Mouse (Mus musculus) liver, adult 2 months (tissue): Measurements from ENCODE around the gene Tead3. TPM values are rescaled to one million over a fixed set of nuclear protein-coding genes. Genes with fewer than 3 reads are reported as not detected.
A peak's percentile ranks its signal among the peaks of the same experiment; 100 is the strongest.

ENCODE experiments used
- DNase-seq: peaks from one replicate; pipeline ENCODE4 v3.0.0-alpha.2; 2011; ENCODE audit warnings: low read depth, low spot score; ENCODE audit errors: extremely low read depth
- H3K27ac ChIP-seq: fragments of 200-500 bp; replicated peaks from 2 replicates; pipeline ENCODE4 v1.5.1; 2012; ENCODE audit warnings: low read depth, mild to moderate bottlenecking, control low read depth, inconsistent platforms, low read length; ENCODE audit not compliant: insufficient read depth
- H3K27me3 ChIP-seq: fragments of 200-500 bp; 2 replicates; pipeline ENCODE4 v1.6.1; 2012; ENCODE audit warnings: mild to moderate bottlenecking, moderate library complexity, low read length, inconsistent platforms; ENCODE audit not compliant: control insufficient read depth, insufficient read depth
- H3K36me3 ChIP-seq: fragments of 200-500 bp; 2 replicates; pipeline ENCODE4 v1.6.1; 2012; ENCODE audit warnings: low read length, inconsistent platforms; ENCODE audit not compliant: control insufficient read depth, insufficient read depth
- H3K4me1 ChIP-seq: fragments of 200-500 bp; 2 replicates; pipeline ENCODE4 v1.6.1; 2011; ENCODE audit warnings: low read length; ENCODE audit not compliant: control insufficient read depth, insufficient read depth
- H3K4me3 ChIP-seq: fragments of 200-500 bp; 2 replicates; pipeline ENCODE4 v1.5.1; 2011; ENCODE audit warnings: low read depth, mild to moderate bottlenecking, control low read depth, low read length, moderate library complexity; ENCODE audit not compliant: insufficient read depth
- H3K79me2 ChIP-seq: fragments of 200-500 bp; 2 replicates; pipeline ENCODE4 v1.6.1; 2012; ENCODE audit warnings: inconsistent platforms, mild to moderate bottlenecking, low read length, moderate library complexity; ENCODE audit not compliant: control insufficient read depth, insufficient read depth
- H3K9ac ChIP-seq: fragments of 200-500 bp; 2 replicates; pipeline ENCODE4 v1.6.1; 2012; ENCODE audit warnings: low read depth, mild to moderate bottlenecking, control low read depth, inconsistent platforms, low read length
- CTCF ChIP-seq: fragments of 200-500 bp; IDR thresholded peaks from 2 replicates; pipeline ENCODE4 v1.5.1; 2011; ENCODE audit warnings: low read depth, low read length, control low read depth
- POLR2A ChIP-seq: fragments of 200-500 bp; IDR thresholded peaks from 2 replicates; pipeline ENCODE4 v1.6.1; 2011; ENCODE audit warnings: low read length, control low read depth; ENCODE audit not compliant: insufficient read depth; ENCODE audit errors: extremely low read depth
- WGBS: fragments of 180-500 bp; shearing (Covaris S2); methylation state at CpG from one replicate; pipeline ENCODE4 v1.1.7; 2018; 5-methylcytosine and 5-hydroxymethylcytosine counted together
- polyA plus RNA-seq: library from polyadenylated mRNA; depleted of rRNA; stranded (reverse); fragments of >200 nt; gene quantifications from 2 replicates; pipeline ENCODE4 v1.2.3, GENCODE M21; 2012
- total RNA-seq: library from RNA; depleted of rRNA; stranded (reverse); fragments of >200 nt; gene quantifications from 2 replicates; pipeline ENCODE4 v1.2.3, GENCODE M21; 2014

Gene Tead3
- total and polyA plus RNA-seq, 2 experiments = 3.0 to 11.0 TPM

- TF ChIP-seq POLR2A (no peak), CTCF (peak; percentile 95)
- no peak overlapping the region for H3K4me3 ChIP-seq
- no peak overlapping the region for H3K9ac ChIP-seq
- no peaks in the 10 kb centered on the region for H3K4me1 ChIP-seq
- 16% methylated on average over 23 of the region's 23 CpGs for WGBS
- H3K36me3 ChIP-seq = no peaks in the 10 kb centered on the region
- no peaks in the 10 kb centered on the region for H3K79me2 ChIP-seq
- peak; percentile 39 for DNase-seq
- no peaks in the 10 kb centered on the region for H3K27me3 ChIP-seq
- H3K27ac ChIP-seq = no peak overlapping the region
Observed at GRCm38 (mm10) chr17:28386150-28386905, 35.7 kb upstream of the Tead3 start.

GRCm38 (mm10) chr17:28384298-28384697 lies 33.7 kb upstream of the Tead3 start:
- peak; percentile 24 for DNase-seq
- Histone ChIP-seq H3K4me3 (no peak overlapping the region), H3K4me1 (no peaks in the 10 kb centered on the region), H3K27ac (no peak overlapping the region), H3K27me3 (no peaks in the 10 kb centered on the region), H3K9ac (no peak overlapping the region), H3K36me3 (no peaks in the 10 kb centered on the region), H3K79me2 (no peaks in the 10 kb centered on the region)
- whole genome bisulfite sequencing = 85% methylated on average over 4 of the region's 4 CpGs
- TF ChIP-seq CTCF (0 out of 2 replicates have a peak, but pooled peaks have one; percentile 12), POLR2A (no peak)

- Histone ChIP-seq H3K36me3 (no peaks in the 10 kb centered on the region), H3K27me3 (0 out of 2 replicates have a peak, but pooled peaks cover 4% of the 10 kb centered on the region), H3K79me2 (no peaks in the 10 kb centered on the region), H3K9ac (no peak overlapping the region), H3K27ac (no peak overlapping the region), H3K4me3 (no peak overlapping the region), H3K4me1 (no peaks in the 10 kb centered on the region)
- no peak for DNase-seq
- WGBS = 30% methylated on average over 6 of the region's 6 CpGs
- TF ChIP-seq POLR2A (no peak), CTCF (no peak)
Observed at GRCm38 (mm10) chr17:28380255-28380654, 29.6 kb upstream of the Tead3 start.

- no peaks in the 10 kb centered on the region for H3K4me1 ChIP-seq
- peaks cover 8% of the 10 kb centered on the region for H3K27me3 ChIP-seq
- WGBS = 20% methylated on average over 17 of the region's 17 CpGs
- no peak overlapping the region for H3K9ac ChIP-seq
- no peak overlapping the region for H3K4me3 ChIP-seq
- TF ChIP-seq POLR2A (no peak), CTCF (no peak)
- no peak for DNase-seq
- no peaks in the 10 kb centered on the region for H3K79me2 ChIP-seq
- no peaks in the 10 kb centered on the region for H3K36me3 ChIP-seq
- no peak overlapping the region for H3K27ac ChIP-seq
Observed at GRCm38 (mm10) chr17:28375592-28376061, 25.0 kb upstream of the Tead3 start.

- TF ChIP-seq CTCF (no peak), POLR2A (no peak)
- Histone ChIP-seq H3K27me3 (peaks cover 8% of the 10 kb centered on the region), H3K4me3 (no peak overlapping the region), H3K36me3 (no peaks in the 10 kb centered on the region), H3K27ac (no peak overlapping the region), H3K4me1 (no peaks in the 10 kb centered on the region), H3K79me2 (no peaks in the 10 kb centered on the region), H3K9ac (no peak overlapping the region)
- WGBS = 23% methylated on average over 16 of the region's 16 CpGs
- no peak for DNase-seq
Observed at GRCm38 (mm10) chr17:28374494-28374893, 23.9 kb upstream of the Tead3 start.

GRCm38 (mm10) chr17:28373821-28374220 lies 23.2 kb upstream of the Tead3 start:
- H3K4me1 ChIP-seq = no peaks in the 10 kb centered on the region
- no peak overlapping the region for H3K27ac ChIP-seq
- H3K79me2 ChIP-seq = no peaks in the 10 kb centered on the region
- H3K4me3 ChIP-seq = no peak overlapping the region
- TF ChIP-seq POLR2A (no peak), CTCF (peak; percentile 94)
- 24% methylated on average over 10 of the region's 10 CpGs for WGBS
- no peak for DNase-seq
- no peaks in the 10 kb centered on the region for H3K36me3 ChIP-seq
- peaks cover 8% of the 10 kb centered on the region for H3K27me3 ChIP-seq
- H3K9ac ChIP-seq = no peak overlapping the region
